Mouse (Mus musculus) olfactory bulb, adult 2 months (tissue): ENCODE measurements around the gene Gm45618.

ENCODE experiments used
- CTCF ChIP-seq: fragments of 200-500 bp; IDR thresholded peaks from 2 replicates; pipeline ENCODE4 v1.5.1; 2012; ENCODE audit warnings: low read depth, mild to moderate bottlenecking, low read length, moderate library complexity; ENCODE audit not compliant: insufficient read depth
- POLR2A ChIP-seq: fragments of 200-500 bp; IDR thresholded peaks from 2 replicates; pipeline ENCODE4 v1.6.1; 2012; ENCODE audit warnings: mild to moderate bottlenecking, low read depth, low read length, moderate library complexity; ENCODE audit not compliant: insufficient read depth

DNA sequence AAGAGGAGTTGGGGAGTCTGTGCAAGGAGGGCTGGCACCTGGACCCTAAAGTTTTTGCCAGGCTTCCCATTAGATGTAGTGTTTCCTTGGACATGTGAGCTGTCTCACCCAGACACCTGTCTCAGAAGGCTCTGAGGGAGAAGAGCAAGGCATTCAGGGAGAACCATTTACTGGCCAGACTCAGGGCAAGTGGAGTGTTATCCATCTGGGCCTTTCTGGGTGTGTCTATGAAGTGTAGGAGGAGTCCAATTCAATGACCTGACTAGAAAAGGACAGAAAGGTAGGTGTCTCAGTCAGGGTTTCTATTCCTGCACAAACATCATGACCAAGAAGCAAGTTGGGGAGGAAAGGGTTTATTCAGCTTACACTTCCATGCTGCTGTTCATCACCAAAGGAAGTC, 48.8 kb downstream of the Gm45618 start:
- TF ChIP-seq POLR2A (no peak), CTCF (no peak)
